Mouse (Mus musculus) CH12.LX (cell line): Measurements from ENCODE around the gene Rufy1.

Experiments used
- EP300 ChIP-seq: IDR thresholded peaks from 2 replicates; pipeline ENCODE4 v1.6.1; 2011; ENCODE audit warnings: low read length, improper control_type of control experiment
- MAFK ChIP-seq: IDR thresholded peaks from 2 replicates; pipeline ENCODE4 v1.6.1; 2011; ENCODE audit warnings: low read length, improper control_type of control experiment; ENCODE audit not compliant: insufficient replicate concordance
- MAX ChIP-seq: IDR thresholded peaks from 2 replicates; pipeline ENCODE4 v1.6.1; 2011; ENCODE audit warnings: low read length, improper control_type of control experiment
- MYC ChIP-seq: IDR thresholded peaks from 2 replicates; pipeline ENCODE4 v1.6.1; 2011; ENCODE audit warnings: low read depth, mild to moderate bottlenecking, improper control_type of control experiment, low read length
- NRF1 ChIP-seq: IDR thresholded peaks from 2 replicates; pipeline ENCODE4 v1.6.1; 2014; ENCODE audit warnings: low read depth, mild to moderate bottlenecking, inconsistent platforms, low read length, improper control_type of control experiment, moderate library complexity

DNA sequence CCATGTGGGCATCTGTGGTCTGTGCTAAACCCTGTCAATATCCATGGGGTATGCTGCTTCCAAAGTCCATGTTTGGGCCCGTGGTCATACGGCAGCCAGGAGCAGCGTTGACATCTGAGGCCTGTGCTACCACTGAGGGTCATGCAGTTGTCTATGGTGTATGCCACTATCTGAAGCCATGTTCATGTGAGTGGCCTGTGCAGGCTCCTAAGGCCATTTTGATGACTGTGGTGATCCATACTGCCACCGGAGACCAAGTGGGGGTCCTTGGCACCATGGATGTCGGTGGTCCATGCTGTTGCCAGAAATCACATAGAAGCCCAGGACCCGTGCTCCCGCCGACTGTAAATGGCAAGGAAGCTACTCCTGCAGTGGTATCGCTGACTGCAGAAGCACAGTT lies 63.4 kb downstream of the Rufy1 start:
- no peak for TF ChIP-seq NRF1
- TF ChIP-seq MYC: no peak
- TF ChIP-seq MAFK: no peak
- TF ChIP-seq MAX: no peak
- no peak for TF ChIP-seq EP300
